Mouse (Mus musculus): Measurements from ENCODE around the gene Sf1. TPM values are rescaled to one million over a fixed set of nuclear protein-coding genes. Genes with fewer than 3 reads are reported as not detected.

Gene Sf1
- polyA plus RNA-seq, 1 experiment from 2014 or later: 119 TPM

DNA sequence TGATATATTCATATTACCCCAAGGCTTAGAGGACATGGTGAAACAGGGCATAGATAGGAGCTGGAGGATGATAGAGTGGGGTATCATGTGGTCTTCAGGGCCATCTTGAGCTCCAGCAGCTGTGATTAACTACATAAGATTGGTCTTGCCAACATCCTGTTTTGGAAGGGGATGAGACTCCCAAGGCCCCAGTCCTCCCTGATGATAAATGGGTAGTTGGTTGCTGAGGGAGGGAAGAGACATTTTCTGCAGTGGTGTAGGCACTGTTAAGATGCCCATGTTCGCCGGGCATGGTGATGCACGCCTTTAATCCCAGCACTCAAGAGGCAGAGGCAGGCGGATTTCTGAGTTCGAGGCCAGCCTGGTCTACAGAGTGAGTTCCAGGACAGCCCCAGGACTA is 17.7 kb downstream of the Sf1 start:
- Histone ChIP-seq H3K9ac (replicated peaks) (no peak overlapping the region), H3K4me2 (replicated peaks) (no peak overlapping the region), H3K27ac (replicated peaks) (no peak overlapping the region), H3K36me3 (peaks cover 27% of the 10 kb centered on the region), H3K9me3 (no peaks in the 10 kb centered on the region), H3K4me1 (0 out of 2 replicates have a peak, but pooled peaks cover 6% of the 10 kb centered on the region), H3K27me3 (no peaks in the 10 kb centered on the region), H3K4me3 (no peak overlapping the region)
- WGBS: 94% methylated on average over 5 of the region's 5 CpGs
- ATAC-seq (replicated peaks): no peak

GRCm38 (mm10) chr19:6382323-6382924 is 18.9 kb downstream of the Sf1 start:
- H3K9ac ChIP-seq (replicated peaks): no peak overlapping the region
- no peaks in the 10 kb centered on the region for H3K27me3 ChIP-seq
- 0 out of 2 replicates have a peak, but pooled peaks cover 3% of the 10 kb centered on the region for H3K4me1 ChIP-seq
- H3K4me3 ChIP-seq: no peak overlapping the region
- H3K4me2 ChIP-seq (replicated peaks): no peak overlapping the region
- WGBS: 77% methylated on average over 4 of the region's 4 CpGs
- H3K27ac ChIP-seq (replicated peaks): no peak overlapping the region
- H3K9me3 ChIP-seq: no peaks in the 10 kb centered on the region
- peaks cover 15% of the 10 kb centered on the region for H3K36me3 ChIP-seq
- ATAC-seq (replicated peaks): no peak

- Histone ChIP-seq H3K9me3 (no peaks in the 10 kb centered on the region), H3K4me3 (no peak overlapping the region), H3K27me3 (no peaks in the 10 kb centered on the region), H3K4me1 (no peaks in the 10 kb centered on the region), H3K4me2 (replicated peaks) (no peak overlapping the region), H3K36me3 (peaks cover 4% of the 10 kb centered on the region), H3K27ac (replicated peaks) (no peak overlapping the region), H3K9ac (replicated peaks) (no peak overlapping the region)
- WGBS: 57% methylated on average over 5 of the region's 5 CpGs
- ATAC-seq (replicated peaks): no peak
These were observed 20.0 kb downstream of the Sf1 start for GRCm38 (mm10) chr19:6383470-6383869.

DNA sequence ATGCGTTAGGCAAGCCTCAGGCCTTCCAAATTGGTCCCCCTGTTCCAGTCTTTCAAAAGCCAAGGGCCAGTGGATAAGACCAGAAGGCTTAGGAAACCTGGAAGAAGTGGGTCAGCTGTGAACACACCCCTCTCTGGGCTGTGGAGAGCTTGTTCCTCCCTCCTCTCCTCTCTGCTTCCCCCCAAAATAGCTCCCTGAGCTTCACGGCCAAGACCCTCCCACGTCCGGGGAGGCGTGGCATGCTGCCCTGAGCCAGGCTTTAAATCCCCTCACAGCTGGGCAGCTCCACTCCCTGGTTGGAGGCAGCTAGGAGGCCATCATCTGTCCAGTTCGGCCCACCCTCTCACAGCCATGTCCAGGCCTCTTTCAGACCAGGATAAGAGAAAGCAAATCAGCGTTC is 20.6 kb downstream of the Sf1 start, which contains the start of gene Pygm:
TSS of gene Pygm (plus strand) at position 272 of the 400 bp plus-strand sequence.
- Histone ChIP-seq H3K36me3 (no peaks in the 10 kb centered on the region; the same call in 1 of the 2 replicates), H3K9ac (replicated peaks) (no peak within 1 kb of the TSS), H3K4me1 (no peaks in the 10 kb centered on the region), H3K27me3 (no peaks in the 10 kb centered on the region), H3K4me2 (replicated peaks) (no peak within 1 kb of the TSS), H3K27ac (replicated peaks) (no peak within 1 kb of the TSS), H3K4me3 (no peak within 1 kb of the TSS), H3K9me3 (no peaks in the 10 kb centered on the region)
- WGBS: 15% methylated on average over 7 of the region's 7 CpGs
- ATAC-seq (replicated peaks): no peak

DNA sequence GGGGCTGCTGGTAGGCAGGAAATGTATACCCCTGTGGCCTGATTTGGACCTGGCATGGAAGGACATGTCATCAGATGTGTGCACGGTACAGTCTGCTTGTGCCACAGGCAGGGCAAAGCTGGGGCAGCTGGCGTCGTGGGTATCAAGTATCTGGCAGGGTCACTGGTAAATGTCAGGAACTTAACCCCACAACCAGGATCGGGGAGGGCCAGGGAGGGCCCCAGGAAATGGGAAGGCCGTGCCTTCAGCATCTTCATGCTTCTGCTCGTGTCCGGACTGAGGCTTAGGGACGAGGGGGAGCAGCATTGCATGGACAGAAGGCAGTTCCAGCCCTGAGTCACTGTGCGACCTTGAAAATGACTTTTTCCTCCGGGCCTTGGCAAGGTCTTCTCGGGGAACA is 21.5 kb downstream of the Sf1 start:
- H3K4me3 ChIP-seq: no peak overlapping the region
- no peaks in the 10 kb centered on the region for H3K27me3 ChIP-seq
- no peaks in the 10 kb centered on the region for H3K9me3 ChIP-seq
- H3K4me1 ChIP-seq: 0 out of 2 replicates have a peak, but pooled peaks cover 4% of the 10 kb centered on the region
- H3K27ac ChIP-seq (replicated peaks): no peak overlapping the region
- no peak overlapping the region for H3K9ac ChIP-seq (replicated peaks)
- no peaks in the 10 kb centered on the region for H3K36me3 ChIP-seq
- no peak overlapping the region for H3K4me2 ChIP-seq (replicated peaks)
- no peak for ATAC-seq (replicated peaks)
- WGBS: 87% methylated on average over 11 of the region's 11 CpGs

GRCm38 (mm10) chr19:6385419-6385818 is 21.9 kb downstream of the Sf1 start:
- Histone ChIP-seq H3K27me3 (no peaks in the 10 kb centered on the region), H3K4me2 (replicated peaks) (no peak overlapping the region), H3K27ac (replicated peaks) (no peak overlapping the region), H3K4me1 (0 out of 2 replicates have a peak, but pooled peaks cover 4% of the 10 kb centered on the region), H3K4me3 (no peak overlapping the region), H3K9ac (replicated peaks) (no peak overlapping the region), H3K9me3 (no peaks in the 10 kb centered on the region), H3K36me3 (no peaks in the 10 kb centered on the region)
- ATAC-seq (replicated peaks): no peak
- WGBS: 79% methylated on average over 5 of the region's 5 CpGs

GRCm38 (mm10) chr19:6385821-6386220 is 22.3 kb downstream of the Sf1 start:
- H3K4me2 ChIP-seq (replicated peaks): no peak overlapping the region
- H3K9ac ChIP-seq (replicated peaks): no peak overlapping the region
- H3K27me3 ChIP-seq: no peaks in the 10 kb centered on the region
- no peaks in the 10 kb centered on the region for H3K36me3 ChIP-seq
- ATAC-seq (replicated peaks): no peak
- H3K9me3 ChIP-seq: no peaks in the 10 kb centered on the region
- H3K27ac ChIP-seq (replicated peaks): no peak overlapping the region
- 86% methylated on average over 7 of the region's 7 CpGs for WGBS
- no peak overlapping the region for H3K4me3 ChIP-seq
- H3K4me1 ChIP-seq: 0 out of 2 replicates have a peak, but pooled peaks cover 4% of the 10 kb centered on the region

- Histone ChIP-seq H3K9me3 (no peaks in the 10 kb centered on the region), H3K27ac (replicated peaks) (no peak overlapping the region), H3K4me3 (no peak overlapping the region), H3K36me3 (no peaks in the 10 kb centered on the region), H3K9ac (replicated peaks) (no peak overlapping the region), H3K27me3 (no peaks in the 10 kb centered on the region), H3K4me2 (replicated peaks) (no peak overlapping the region), H3K4me1 (0 out of 2 replicates have a peak, but pooled peaks cover 4% of the 10 kb centered on the region)
- 70% methylated on average over 9 of the region's 9 CpGs for WGBS
- no peak for ATAC-seq (replicated peaks)
These were observed 22.7 kb downstream of the Sf1 start for GRCm38 (mm10) chr19:6386234-6386633.

DNA sequence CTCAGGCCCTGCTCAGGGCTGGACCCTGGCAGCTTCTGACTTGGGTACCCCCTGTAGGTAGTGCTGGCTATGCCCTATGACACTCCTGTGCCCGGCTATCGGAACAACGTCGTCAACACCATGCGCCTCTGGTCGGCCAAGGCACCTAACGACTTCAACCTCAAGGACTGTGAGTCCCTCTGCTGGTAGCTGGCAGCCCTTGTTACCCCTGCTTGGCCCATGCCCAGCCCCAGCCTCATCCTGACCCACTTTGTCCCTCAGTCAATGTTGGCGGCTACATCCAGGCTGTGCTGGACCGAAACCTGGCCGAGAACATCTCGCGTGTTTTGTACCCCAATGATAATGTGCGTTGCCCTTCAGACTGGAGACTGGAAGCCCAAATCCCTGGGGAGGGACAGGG is 24.5 kb downstream of the Sf1 start:
- Histone ChIP-seq H3K4me3 (no peak overlapping the region), H3K4me2 (replicated peaks) (no peak overlapping the region), H3K9ac (replicated peaks) (no peak overlapping the region), H3K4me1 (0 out of 2 replicates have a peak, but pooled peaks cover 4% of the 10 kb centered on the region), H3K9me3 (no peaks in the 10 kb centered on the region), H3K27me3 (no peaks in the 10 kb centered on the region), H3K27ac (replicated peaks) (no peak overlapping the region), H3K36me3 (no peaks in the 10 kb centered on the region)
- no peak for ATAC-seq (replicated peaks)
- WGBS: 81% methylated on average over 13 of the region's 13 CpGs

- peak overlapping the region; percentile 37 for H3K4me2 ChIP-seq (replicated peaks)
- peak overlapping the region; percentile 18; the same call in 1 of the 2 replicates for H3K9ac ChIP-seq (replicated peaks)
- peak; percentile 34; the same call in 1 of the 2 replicates for ATAC-seq (replicated peaks)
- WGBS: 6% methylated on average over 16 of the region's 16 CpGs
- no peaks in the 10 kb centered on the region for H3K36me3 ChIP-seq
- 0 out of 2 replicates have a peak, but pooled peaks cover 4% of the 10 kb centered on the region for H3K4me1 ChIP-seq
- H3K27me3 ChIP-seq: no peaks in the 10 kb centered on the region
- peak overlapping the region; percentile 15 for H3K4me3 ChIP-seq
- H3K27ac ChIP-seq (replicated peaks): no peak overlapping the region
- no peaks in the 10 kb centered on the region for H3K9me3 ChIP-seq
These were observed 26.3 kb downstream of the Sf1 start for GRCm38 (mm10) chr19:6389803-6390202.

- no peak for ATAC-seq (replicated peaks)
- Histone ChIP-seq H3K4me2 (replicated peaks) (no peak overlapping the region), H3K9ac (replicated peaks) (no peak overlapping the region), H3K36me3 (no peaks in the 10 kb centered on the region), H3K4me1 (0 out of 2 replicates have a peak, but pooled peaks cover 4% of the 10 kb centered on the region), H3K27me3 (no peaks in the 10 kb centered on the region), H3K9me3 (no peaks in the 10 kb centered on the region), H3K4me3 (no peak overlapping the region), H3K27ac (replicated peaks) (no peak overlapping the region)
- WGBS: 67% methylated on average over 6 of the region's 6 CpGs
These were observed 26.8 kb downstream of the Sf1 start for GRCm38 (mm10) chr19:6390251-6390650.

- Histone ChIP-seq H3K27me3 (no peaks in the 10 kb centered on the region), H3K4me3 (no peak overlapping the region), H3K4me1 (0 out of 2 replicates have a peak, but pooled peaks cover 4% of the 10 kb centered on the region), H3K36me3 (no peaks in the 10 kb centered on the region), H3K27ac (replicated peaks) (no peak overlapping the region), H3K4me2 (replicated peaks) (no peak overlapping the region), H3K9ac (replicated peaks) (no peak overlapping the region), H3K9me3 (no peaks in the 10 kb centered on the region)
- 93% methylated on average over 14 of the region's 14 CpGs for WGBS
- no peak for ATAC-seq (replicated peaks)
These were observed 29.4 kb downstream of the Sf1 start for GRCm38 (mm10) chr19:6392743-6393393.

Measured in forebrain, embryonic 15.5 days (tissue).